Mouse (Mus musculus): ENCODE measurements around the gene Tmem60.

Tmem60 gene

GRCm38 (mm10) chr5:20881915-20882800, at the start of gene Tmem60, which contains the start of gene Phtf2:
Gene Tmem60, plus strand, starts transcription at chr5:20882191.
Gene Phtf2, minus strand, starts transcription at chr5:20882124.
- DNase-seq = peak; percentile 99 to 100

- no peak for DNase-seq
Measured at GRCm38 (mm10) chr5:20834399-20834798, 47.6 kb upstream of the Tmem60 start.

GRCm38 (mm10) chr5:20837082-20837481, 44.9 kb upstream of the Tmem60 start:
- no peak for DNase-seq

DNA sequence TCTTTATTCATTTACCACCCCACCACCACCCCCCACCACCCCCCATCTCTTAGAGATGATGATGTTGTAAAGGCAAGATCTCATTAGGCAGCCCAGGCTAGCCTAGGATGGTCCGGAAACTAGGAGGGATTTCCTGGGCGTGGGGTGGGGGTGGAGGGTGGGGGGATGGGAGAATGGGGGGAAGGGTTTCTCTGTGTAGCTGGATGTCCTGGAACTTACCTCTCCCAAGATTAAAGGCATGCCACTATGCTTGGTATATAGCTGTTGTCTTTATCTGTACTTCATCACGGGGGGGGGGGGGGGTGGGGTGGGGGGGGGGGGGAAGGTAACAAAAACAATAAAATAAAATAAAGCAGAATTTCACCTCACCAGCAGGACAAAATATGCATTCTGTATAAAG, 38.6 kb upstream of the Tmem60 start:
- no peak for DNase-seq

DNA sequence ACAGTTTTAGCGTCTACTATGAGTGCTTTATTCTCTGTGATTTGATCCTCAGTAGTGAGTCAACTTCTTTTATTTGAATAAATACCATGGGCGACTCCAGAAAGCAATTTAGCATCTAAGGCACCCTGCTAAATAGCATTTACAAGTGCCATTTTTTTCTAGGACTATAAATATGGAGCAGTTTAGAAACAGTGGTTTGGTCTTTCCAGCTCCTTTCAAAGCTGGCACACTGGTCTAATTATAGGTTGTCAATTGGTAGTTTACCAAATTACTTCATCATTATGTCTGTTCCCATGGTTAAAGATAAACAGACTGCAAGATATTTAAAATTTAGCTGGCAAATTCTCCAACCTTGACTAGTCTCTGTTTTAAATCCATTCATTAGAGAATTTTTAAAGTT, 38.2 kb upstream of the Tmem60 start:
- no peak for DNase-seq

- DNase-seq = no peak
Measured at GRCm38 (mm10) chr5:20847010-20847409, 35.0 kb upstream of the Tmem60 start.

- no peak for DNase-seq
Measured at GRCm38 (mm10) chr5:20855066-20855465, 26.9 kb upstream of the Tmem60 start.

DNA sequence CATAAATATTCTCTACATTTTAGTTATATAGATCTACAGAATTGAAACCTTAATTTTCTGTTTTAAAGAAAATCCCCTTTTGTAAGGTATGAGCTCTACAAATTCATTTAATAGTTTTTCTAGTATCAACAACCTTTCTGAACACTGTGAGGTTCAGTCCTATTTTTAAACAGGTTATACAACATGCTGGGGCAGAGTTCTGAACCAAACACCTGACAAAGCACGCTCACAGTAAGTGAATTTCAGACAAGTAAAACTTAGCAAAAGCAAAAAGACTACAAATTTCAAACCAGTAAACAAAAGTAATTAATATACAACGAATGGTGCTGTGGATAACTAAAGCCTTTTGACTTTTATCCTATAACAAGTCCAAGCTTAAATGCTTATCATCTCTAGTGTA, 23.6 kb upstream of the Tmem60 start:
- peak; percentile 10 to 52 for DNase-seq

DNA sequence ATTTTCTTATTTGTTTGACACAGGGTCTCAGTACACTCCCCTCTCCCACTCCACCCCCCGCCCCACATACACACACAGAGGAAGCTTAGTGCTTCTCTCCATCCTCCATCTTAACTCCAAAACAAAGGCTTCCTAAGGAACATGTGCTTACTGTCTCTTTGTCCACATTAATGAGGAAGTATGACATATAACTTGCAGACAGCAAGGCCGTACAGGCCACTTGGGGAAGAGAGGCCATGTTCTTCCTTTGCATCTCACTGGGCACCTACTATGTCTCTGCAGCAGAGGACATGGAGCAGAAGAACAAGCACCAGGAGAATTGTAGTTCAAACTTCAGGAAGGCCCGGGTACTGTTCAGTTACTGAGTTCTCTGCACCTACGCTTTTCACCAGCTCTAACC, 21.4 kb upstream of the Tmem60 start:
- no peak for DNase-seq

DNA sequence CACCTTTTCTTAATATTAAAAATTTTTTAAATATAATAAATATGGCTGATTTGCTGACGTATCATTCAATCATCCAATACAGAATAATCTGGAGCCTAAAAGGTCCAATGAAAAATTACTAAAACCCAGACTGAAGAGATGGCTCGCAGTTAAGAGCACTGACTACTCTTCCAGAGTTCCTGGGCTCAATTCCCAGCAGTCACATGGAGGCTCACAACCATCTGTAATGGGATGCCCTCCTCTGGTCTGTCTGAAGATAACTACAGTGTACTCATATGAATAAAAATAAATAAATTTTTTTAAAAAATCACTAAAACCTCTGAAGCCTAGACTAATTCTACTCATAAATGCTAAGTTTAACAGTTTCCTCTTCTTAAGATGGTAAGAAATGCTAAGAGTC, 20.1 kb upstream of the Tmem60 start:
- peak in 1 of 2 experiments; percentile 26 for DNase-seq

- peak; percentile 33 to 57 for DNase-seq
Measured at GRCm38 (mm10) chr5:20864216-20864969, 17.6 kb upstream of the Tmem60 start.

GRCm38 (mm10) chr5:20865193-20865755, 16.7 kb upstream of the Tmem60 start:
- no peak for DNase-seq

DNA sequence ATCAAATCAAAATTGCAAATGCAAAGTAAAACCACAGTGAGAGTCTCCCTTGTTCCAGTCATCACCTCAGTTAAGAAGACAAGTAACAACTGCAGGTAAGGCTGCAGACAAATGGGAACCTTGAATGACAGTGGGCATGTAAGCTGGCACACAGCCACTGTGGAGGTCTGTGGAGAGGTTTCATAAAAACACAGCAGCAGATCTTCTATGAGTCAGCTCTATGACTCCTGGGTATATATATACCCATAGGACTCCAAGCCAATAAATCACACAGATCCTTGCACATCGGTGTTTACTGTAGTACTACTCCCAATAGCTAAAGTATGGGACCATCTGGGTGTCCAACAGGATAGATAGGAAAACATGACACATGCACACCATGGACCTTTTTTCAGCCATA, 8.8 kb upstream of the Tmem60 start:
- no peak for DNase-seq

- no peak for DNase-seq
Measured at GRCm38 (mm10) chr5:20876934-20877426, 5.0 kb upstream of the Tmem60 start.

DNA sequence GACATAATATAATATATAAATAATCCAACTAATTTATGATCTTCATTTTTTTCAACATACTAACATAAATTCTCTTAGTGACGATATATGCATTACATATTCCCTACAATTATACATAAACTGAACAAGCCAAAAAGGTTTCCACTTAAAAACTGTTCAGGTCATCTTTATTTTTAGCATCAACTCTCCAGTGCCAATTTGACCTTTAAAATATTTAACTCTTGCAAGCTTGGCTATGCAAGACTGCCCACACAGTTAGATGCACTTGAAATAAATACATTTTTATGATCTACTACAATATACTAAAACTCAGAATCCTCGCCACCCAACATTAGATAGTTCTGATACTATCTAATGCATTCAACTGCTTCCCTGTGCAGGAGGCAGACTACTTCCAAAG, 1.6 kb upstream of the Tmem60 start:
- DNase-seq = no peak

- peak; percentile 46 to 71 for DNase-seq
Measured at GRCm38 (mm10) chr5:20880797-20881775, 905 bp upstream of the Tmem60 start.

DNA sequence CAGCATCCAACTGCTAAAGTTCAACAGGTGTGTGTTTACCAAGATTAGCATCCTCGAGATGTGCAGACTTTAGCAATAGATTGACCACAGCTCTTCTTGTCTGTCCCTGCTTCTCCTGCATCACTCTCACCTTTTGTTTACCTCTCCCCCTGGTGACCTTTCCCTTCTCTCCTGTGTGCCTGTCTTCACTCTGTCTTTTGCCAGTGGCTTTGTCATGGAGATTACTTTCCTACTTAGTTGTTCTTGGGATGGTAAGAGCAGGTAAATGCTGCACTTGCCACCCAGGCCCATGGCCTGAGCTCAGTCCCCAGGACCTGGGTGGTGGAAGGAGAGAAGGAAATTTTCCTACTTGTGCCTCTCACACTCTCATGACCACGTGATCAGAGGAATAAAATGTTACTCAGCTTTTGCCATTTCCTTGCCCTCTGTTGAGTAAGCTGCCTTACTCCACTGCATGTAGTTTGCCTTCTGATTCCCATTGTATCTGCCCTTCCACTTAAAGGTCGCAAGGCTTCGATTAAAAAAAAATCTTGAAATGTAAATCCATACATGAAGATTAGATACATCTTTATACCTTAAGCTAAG, 2.1 kb downstream of the Tmem60 start:
- no peak for DNase-seq

DNA sequence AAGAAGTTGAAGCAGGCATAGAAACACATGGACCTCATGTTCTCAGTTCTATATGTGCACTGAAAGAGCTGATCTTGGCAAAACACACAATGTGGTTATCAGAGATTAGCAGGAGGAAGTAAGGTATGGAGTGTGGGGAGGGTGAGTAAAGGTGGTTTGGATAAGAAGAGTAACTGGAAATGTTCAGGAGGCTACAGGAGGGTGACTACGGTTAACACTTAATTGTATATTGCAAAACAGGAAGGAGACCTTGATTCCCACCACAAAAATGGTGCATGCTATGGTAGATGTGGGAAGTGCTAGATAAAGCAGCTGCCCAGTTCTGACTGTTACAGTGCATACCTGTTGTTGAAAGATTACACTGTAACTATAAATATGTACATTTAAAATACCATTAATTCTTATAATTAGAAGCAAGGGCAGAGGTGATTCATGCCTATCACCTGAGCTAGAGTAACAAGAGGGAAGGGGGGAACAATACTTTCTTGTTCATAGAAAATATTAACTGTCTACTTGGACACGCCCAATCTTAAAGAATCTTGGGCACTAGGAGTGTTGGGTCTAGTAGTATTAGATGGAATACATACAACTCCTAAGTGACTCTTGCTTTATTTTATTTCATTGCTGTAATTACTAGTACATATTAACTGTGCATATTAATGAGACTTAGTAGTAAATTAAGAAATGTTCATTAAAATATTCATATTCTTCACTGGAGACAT, 15.6 kb downstream of the Tmem60 start:
- DNase-seq = no peak

GRCm38 (mm10) chr5:20904647-20905046, 22.7 kb downstream of the Tmem60 start:
- no peak for DNase-seq

- DNase-seq = no peak
Measured at GRCm38 (mm10) chr5:20905437-20905836, 23.4 kb downstream of the Tmem60 start.

DNA sequence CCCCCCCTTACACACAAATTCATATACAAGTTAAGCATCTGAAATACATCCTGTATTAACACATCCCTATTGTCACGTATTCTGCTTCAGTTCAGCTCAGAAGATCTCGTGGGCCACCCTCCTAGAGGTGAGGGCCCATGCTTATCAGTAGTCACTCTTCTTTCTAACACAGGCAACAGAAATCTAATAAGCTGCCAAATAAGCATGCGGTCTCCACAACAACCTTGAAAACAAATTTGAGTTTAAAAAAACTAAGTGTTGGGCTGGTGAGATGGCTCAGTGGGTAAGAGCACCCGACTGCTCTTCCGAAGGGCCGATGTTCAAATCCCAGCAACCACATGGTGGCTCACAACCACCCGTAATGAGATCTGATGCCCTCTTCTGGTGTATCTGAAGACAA, 24.2 kb downstream of the Tmem60 start:
- no peak for DNase-seq

Data from kidney, postnatal 36 days (tissue).